Mouse (Mus musculus): ENCODE data around the gene Ctdsp2.

Gene Ctdsp2

DNA sequence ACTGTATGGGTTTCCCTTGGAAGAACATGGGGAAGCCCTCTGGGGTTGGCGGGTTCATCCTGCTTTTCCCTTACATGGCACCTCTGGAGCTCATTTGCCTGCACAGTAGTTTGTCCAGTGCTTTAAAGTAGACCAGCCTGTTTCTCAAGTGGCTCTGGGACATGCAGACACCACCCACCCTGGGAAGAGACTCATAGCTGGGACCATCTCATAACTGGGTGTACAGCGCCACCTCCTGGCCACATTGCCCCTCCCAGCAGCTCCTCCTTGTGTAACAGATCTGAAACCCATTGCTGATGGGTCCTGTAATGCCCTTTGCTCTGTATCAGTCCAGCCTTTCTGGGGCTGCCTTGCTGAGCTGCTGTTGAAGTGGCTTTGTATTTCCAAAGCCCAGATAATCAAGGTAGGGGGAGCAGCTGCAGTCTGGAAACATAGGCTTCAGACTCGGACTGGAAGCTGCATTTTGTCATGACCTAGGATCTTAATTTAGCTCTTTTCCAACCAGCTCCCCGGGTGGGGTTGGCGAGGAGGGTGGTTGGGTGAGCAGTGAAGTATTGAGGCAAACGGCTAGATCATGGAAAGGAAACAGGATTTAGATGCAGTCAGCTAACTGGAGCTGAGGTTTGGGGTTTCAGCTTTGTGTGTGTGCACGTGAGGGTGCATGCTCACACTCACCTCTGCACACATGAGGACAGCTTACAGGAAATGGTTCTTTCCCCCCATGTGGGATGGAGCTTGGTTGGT lies 12.0 kb downstream of the Ctdsp2 start:
- peak; percentile 87 for DNase-seq (ENCODE audit: low read depth)

DNA sequence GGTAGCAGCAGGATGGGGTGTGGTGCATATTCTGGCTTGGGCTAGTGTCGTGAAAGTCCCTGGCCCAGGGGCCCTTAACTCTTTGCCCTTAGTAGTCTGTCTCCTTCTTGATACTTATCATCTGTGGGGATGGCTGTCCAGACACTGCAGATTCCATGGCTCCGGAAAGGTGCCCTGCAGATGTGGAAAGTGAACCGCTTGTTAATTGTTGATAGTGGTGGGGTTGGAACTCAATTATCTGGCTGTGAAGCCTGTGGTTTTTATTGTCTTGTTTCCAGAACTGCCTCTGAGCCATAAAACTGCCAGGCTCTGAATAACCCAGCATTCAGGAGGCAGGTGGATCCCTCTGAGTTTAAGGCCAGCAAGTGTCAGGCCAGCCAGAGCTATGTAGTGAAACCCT lies 13.2 kb downstream of the Ctdsp2 start:
- DNase-seq (ENCODE audit: low read depth) = no peak

DNA sequence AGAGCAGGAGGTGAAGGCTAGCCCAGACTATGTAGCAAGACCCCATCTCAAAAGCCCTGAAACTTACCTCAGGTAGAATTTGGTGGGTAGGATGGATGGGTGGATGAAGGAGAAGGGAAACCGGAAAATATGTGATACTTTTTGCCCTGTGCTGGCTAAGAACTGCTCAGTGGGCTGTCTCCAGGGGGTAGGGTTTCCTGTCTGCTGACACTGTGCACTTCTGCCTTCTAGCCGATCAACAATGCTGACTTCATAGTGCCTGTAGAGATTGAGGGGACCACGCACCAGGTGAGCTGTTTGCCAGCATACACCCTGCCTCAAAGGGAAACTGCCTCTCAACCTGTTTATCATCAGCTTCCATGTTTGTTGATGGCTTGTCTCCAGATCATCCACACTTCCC lies 15.1 kb downstream of the Ctdsp2 start:
- no peak for DNase-seq (ENCODE audit: low read depth)

DNA sequence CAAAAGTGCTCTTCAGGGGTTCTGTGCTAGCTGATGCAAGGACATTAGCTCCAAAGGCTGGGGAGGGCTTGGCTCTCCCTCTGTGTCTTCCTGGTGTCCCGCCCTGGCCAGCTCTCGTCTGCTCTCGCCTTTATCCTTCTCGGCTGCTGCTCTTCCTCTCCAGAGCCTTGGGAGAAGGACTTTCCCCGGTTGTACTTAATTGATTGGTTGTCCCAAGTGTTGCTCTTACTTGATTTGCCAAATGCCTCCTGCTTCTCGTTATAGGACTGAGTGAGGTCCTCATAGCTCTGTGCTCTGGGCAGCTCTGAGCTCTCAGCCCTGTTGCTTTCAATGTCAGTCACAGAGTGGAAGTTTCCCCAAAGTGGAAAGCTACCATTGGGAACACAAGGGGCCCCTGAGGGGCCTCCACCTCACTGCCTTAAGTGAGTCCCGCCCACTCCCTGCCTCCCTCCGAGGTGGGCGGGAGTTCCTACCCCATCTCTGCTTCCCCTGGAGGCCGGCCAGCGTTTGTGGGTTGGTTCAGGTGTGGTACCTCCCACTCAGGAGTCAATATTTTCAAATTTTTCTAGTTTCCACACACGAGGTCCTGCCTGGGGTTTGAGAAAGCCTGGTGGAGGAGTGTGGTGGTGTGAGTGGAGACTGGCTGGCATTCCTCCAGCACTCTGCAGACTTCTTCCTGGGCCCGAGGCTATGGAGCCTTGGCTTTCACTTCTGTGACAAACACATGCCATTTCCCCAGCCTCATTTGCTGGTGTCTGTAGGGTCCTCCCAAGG lies 19.0 kb downstream of the Ctdsp2 start:
- DNase-seq (ENCODE audit: low read depth) = no peak

DNA sequence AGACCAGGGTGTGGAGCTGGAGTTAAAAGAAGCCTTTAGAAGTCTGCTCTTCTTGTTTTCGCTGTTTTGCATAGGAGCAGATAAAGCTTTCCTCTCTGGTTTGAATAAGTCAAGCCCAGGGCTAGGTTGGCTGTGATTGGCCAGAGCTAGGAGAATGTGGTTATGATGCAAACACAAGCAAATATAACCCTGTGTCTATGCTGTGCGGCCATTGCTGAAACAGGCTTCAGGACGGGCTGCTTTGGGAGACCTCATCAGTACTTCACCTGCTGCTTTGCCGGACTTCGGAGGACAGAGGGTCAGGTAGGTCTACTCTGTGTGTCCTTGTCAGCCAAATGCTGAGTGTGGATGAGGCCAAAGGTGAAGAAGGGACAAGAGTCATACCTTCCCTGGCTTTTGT lies 22.0 kb downstream of the Ctdsp2 start, which contains the start of gene Avil:
Avil (plus strand) TSS at position 181 of the 400 bp plus-strand sequence.
- peak; percentile 39 for DNase-seq (ENCODE audit: low read depth)

DNA sequence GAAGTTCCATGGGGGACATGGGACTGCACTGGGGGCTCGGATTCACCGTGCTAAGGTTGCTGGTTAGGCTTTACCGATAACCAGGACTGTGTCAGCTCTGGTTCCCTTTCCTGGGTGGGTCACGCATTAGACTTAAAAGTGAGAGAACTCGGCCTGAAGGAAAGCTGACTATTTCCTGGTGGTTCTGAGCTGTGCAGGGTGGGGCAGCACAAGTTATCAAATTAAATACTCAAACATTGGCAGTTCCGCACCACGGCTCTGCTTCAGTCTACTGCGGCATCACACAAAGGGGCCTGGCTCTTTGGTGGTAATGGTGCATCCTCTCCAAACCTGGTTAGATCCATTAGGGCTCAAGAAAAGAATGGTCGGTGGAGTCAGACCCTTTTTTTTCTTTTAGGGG lies 22.8 kb downstream of the Ctdsp2 start:
- no peak for DNase-seq (ENCODE audit: low read depth)

DNA sequence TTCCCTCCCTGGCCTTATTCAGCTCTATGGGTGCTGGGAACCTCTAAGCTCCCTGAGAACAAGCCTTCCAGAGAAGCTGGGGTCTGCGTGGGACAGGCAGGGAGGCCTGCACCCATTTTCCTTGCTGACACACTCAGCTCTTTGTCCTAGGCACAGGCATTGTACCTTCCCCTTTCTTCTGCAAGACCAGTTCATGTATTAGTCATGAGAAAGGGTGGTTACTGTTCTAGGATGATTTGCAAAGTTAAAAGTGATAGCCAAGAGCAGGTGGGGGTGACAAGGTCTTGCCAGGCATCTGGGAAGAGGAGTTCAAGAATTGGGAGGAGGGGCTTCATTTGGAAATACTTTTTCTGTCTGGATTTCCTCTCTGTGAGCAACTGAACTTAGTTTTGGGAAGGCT lies 23.5 kb downstream of the Ctdsp2 start:
- DNase-seq (ENCODE audit: low read depth) = peak; percentile 55

DNA sequence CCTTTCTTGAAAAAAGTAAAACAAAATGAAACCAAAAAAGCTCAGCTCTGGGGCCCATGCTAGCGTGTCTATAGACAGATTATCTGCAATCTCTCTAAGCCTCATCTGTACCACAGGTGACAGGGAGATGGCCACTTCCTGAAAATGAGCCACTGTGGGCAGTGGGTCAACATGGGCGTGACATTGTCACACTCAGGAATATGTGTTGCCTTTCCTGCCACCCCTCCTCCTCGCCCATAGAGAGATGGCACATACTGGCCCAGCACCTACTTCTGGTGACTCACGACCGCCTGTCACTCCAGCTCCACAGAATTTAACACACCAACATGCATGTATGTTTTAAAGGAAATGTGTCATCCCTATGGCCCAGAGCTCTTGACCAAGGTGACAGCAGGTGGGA lies 24.2 kb downstream of the Ctdsp2 start:
- peak; percentile 83 for DNase-seq (ENCODE audit: low read depth)

DNA sequence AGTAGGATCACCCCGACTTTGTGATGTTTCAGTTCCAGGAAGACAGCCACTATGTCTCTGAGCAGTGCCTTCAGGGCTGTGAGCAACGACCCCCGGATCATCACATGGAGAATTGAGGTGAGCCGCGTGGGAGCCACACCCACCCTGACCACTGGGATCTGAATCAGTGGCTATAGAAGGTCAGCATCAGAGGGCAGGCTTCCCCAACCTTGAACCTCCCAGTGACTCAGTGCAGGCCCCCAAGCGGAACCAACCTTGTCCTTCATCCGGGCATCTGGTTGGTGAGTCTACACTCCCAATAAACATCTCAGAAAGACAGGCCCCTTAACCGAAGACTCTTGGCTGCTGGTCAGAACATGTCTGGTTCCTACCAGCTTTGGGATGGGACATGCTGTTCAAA lies 24.8 kb downstream of the Ctdsp2 start:
- DNase-seq (ENCODE audit: low read depth) = peak; percentile 54

DNA sequence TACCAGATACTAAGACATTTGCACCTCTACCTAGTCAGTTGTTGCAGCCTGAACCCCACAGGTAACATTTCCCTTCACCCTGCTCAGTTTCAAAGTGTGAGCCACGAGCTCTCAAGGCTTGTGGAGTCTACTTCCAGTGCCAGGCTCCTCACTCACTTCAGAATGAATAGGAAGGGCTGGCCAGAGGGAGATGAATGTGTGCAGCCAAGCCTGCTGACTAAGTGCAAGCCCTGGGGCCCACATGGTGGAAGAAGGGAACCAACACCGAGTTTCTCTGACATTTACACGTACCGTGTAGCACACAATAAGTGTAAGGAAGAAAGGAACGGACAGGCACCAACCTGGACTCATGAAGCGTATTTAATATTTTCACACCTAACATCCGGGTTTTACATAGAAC lies 25.3 kb downstream of the Ctdsp2 start:
- no peak for DNase-seq (ENCODE audit: low read depth)

DNA sequence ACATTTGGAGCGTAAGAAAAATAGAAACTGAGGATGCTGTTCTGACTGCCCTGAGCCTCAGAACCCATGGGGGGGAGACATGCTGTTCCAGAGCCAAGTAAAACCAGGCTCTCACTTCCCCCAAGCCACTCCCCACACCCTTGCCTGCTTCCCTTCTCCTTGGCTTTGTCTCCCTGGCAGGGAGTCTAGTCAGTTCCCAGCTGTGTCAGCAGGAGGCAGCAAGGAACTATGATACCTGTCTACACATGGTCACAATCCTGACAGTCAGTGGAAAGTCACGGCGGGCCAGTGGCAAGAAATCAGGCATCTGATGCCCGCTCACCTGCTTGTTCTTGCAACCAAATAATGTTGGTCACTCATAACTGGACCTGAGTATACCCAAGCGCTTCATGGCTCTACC lies 38.0 kb downstream of the Ctdsp2 start:
- DNase-seq (ENCODE audit: low read depth) = peak; percentile 35

DNA sequence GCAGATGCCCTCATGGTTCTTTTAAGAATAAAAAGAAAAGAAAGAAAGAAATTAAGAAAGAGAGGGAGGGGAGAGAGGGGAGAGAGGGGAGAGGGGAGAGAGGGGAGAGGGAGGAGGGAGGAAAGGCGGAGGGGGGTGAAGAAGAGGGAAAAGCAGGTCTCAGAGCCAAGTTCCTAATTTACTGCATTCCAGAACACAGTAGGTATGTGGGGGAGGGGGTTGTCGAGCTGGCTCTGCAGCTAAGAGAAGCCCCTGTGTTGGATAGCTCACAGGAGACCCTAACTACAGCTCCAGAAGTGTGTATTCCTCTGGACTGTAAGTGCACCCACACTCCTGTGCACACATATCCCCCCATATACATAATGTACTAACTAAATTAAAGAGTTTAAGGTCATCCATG lies 38.6 kb downstream of the Ctdsp2 start:
- DNase-seq (ENCODE audit: low read depth) = no peak

DNA sequence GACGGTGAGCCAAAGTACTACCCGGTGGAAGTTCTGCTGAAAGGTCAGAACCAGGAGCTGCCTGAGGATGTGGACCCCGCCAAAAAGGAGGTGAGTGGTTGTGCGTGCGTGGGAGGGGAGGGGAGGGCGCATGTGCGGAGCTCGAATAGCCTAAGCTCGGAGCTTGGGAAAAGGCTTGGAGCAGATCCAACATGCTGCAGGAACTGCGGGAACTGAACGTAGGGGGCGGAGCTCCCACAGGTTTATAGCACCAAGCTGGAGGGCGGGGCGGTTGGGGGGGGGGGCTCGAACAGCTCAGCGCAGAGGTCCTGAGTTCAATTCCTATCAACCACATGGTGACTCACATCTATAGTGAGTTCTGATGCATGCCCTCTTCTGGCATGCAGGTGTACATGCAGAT lies 39.9 kb downstream of the Ctdsp2 start:
- no peak for DNase-seq (ENCODE audit: low read depth)

DNA sequence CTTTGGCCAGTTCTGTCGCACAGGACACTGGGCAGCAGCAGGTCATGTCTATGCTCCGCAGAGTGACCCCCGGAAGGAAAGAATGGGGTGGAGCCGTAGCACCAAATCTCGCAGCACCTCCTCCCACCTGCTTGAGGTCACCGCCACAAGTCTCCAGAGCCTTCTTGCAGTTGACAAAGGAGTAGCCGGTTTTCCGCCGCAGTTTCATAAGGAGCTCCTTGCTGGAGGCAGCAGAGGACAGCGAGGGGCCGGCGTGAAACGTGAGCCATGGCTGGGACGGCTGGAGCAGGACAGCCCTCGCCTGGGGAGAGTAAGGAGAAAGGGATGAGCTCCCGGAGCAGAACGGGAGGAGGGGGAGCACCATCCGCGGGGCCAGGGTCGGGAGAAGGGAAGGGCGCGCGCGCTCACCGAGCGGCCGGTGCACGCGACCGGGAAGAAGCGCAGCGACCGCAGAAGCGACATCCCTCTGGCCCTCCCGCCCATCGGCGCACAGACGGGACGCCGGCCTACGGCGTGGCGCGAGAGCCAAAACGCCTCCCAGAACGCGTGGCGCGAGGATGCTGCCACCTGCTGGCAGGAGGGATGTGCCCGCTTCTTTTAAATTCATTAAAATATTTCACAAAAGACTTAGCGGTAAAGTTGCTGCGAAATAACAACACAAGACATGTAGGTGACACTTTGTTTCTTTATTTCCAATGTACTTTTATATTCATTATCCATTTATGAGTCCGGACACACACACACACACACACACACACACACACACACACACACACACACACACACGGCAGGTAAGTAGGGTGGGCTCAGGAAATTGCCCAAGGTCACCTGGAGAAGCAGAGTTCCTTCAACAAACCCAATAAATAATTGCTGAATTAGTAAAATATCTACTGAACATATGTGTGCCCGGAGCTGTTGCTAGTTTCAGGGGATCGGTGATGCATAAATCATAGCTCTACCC lies 52.1 kb downstream of the Ctdsp2 start, which contains the start of gene Tsfm:
Tsfm (minus strand) TSS at position 505 of the 961 bp plus-strand sequence.
- peak; percentile 90 for DNase-seq (ENCODE audit: low read depth)

DNA sequence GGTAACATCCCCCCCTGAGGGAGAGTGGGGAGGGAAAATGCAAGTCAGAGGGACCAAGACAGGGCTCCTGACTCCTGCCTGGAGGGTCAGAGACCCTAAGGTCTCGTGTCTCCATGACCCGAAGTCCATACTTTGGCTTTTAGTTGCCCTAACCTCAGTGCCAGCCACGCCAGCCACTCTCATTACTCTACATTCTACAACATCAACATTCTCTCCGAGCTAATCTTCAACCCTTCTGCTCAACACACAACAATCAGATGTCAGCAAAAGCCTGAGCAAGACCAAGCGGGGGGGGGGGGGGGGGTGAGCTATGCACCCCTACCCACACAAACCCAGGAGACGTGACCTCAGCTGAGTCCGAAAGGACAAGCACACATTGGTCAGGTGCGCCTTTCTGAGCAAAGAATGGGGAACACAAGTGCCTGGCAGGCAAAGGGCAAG lies 54.8 kb downstream of the Ctdsp2 start:
- DNase-seq (ENCODE audit: low read depth) = no peak

DNA sequence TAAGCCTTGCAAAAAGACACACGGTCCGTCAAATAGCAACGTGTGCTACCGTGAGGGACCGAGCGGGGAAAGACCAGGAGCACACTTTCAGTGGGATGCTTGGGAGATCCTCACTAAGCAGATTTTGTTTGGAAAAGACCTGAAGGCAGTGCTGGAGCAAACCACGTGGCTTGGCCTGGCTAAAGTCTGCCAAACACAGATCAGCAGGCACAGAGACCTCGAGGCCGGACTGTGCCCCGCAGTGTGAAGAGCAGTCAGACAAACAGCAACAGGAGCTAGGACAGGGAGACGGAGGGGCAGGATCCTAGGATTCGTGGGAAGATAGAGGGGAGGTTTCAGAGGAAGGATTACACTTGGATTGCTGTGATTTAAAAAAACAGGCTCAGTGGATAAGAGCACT lies 57.8 kb downstream of the Ctdsp2 start:
- DNase-seq (ENCODE audit: low read depth) = no peak

DNA sequence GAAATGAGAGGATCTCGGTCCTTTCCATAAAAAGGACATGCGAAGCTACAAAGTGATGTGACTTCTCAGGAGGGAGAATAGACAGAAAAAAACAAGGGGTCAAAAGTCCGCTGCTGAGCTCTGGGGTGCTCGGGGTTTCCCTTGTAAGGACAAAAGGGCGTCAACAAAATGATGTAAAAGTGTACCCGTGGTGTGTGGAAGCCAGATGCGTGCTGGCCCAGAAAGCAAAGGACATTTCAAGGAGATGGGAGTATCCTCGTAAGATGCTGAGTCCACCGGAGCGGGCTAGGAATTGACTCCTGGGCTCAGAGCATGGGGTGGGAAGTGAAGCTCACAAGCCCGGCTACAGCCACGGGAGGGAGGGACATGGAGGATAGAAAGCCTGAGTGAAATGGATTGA lies 59.1 kb downstream of the Ctdsp2 start:
- DNase-seq (ENCODE audit: low read depth) = no peak

DNA sequence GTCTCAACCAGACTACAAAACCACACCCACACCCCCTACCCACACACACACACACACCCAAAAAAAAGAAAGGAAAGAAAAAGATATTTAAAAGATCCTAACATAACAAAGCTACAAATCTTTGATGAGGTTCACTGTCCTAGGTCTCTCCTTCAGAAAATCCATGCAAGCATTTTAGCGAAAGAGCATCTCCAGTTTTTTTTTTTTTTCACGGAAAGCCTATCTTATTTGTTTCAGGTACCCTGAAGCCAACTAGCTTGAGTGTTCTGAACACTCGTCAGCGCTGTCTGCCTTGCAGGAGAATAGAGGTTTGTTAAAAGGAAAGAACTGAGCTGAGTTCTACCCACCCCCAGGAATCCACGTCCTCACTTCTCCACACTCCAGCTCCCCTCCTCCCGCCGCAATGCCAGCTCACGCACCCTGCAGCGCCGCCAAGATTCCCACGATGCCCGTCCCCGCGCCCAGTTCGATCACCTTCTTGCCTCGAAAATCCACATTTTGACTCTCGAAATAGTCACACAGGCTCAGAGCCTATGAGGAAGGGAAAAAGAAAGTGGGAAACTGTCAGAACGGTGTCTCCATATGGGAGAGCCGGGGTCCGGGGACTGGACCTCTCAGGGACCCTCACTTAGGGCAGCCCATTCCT lies 62.2 kb downstream of the Ctdsp2 start:
- DNase-seq (ENCODE audit: low read depth) = no peak

DNA sequence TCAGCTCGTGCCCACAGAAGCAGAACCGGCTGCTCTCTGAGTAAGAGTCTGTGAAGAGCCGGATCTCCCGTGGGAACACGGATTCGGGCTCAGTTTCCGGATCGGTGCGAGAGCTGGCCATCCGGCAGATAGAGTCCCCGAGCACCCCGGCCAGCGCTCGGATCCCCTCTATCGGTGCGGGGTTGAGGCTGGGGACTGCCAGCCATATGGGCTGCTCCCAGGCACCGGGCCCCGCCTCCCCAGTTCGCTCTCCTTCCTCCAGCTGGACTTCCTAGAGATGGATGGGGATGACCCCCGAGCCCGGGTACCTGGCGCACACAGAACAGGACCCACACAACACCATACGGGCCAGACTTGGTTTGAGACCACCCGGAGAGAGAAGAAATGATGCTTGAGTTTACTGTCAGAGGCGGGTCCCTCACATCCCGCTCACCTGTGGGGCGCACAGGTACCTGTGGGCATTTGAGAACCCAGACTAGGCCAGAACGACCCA lies 62.8 kb downstream of the Ctdsp2 start, which contains the start of the genes Mettl1 and Eef1akmt3:
Mettl1 (plus strand) TSS at position 141 of the 493 bp plus-strand sequence.
Eef1akmt3 (minus strand) TSS at position 240 of the 493 bp plus-strand sequence.
- DNase-seq (ENCODE audit: low read depth) = peak; percentile 27

DNA sequence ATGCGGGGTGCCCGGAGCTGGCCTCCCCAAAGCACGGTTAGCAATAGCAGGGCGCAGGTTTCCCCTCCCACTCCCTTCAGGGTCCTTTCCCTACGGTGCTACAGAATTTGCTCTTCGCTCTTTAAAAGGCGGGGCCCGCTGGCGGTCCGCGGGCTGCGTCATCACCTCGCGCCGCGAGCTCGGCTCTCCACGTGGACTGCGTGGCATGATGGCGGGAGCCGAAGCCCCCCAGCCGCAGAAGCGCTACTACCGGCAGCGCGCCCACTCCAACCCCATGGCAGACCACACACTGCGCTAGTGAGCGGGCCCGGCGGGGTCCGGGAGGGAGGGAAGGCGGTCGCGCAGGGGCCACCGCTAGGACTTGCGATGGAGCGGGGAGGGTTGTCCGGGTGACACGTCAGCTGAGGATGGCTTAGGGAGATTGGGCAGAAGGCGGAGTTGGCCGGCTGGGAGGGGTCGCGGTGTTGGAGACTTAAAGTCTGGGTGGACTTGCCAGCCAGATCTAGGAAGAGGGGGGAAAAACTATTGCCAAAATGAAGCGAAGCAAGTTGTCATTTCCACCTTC lies 63.3 kb downstream of the Ctdsp2 start:
- peak; percentile 94 for DNase-seq (ENCODE audit: low read depth)
